Mouse (Mus musculus): ENCODE measurements around the gene Git2. TPM values are rescaled to one million over a fixed set of nuclear protein-coding genes. Genes with fewer than 3 reads are reported as not detected.

The Git2 gene
- polyA plus RNA-seq (2011; ENCODE audit: insufficient read depth, insufficient read length, low read depth, missing spikeins): 42.0 and 43.6 TPM in 2 replicates

DNA sequence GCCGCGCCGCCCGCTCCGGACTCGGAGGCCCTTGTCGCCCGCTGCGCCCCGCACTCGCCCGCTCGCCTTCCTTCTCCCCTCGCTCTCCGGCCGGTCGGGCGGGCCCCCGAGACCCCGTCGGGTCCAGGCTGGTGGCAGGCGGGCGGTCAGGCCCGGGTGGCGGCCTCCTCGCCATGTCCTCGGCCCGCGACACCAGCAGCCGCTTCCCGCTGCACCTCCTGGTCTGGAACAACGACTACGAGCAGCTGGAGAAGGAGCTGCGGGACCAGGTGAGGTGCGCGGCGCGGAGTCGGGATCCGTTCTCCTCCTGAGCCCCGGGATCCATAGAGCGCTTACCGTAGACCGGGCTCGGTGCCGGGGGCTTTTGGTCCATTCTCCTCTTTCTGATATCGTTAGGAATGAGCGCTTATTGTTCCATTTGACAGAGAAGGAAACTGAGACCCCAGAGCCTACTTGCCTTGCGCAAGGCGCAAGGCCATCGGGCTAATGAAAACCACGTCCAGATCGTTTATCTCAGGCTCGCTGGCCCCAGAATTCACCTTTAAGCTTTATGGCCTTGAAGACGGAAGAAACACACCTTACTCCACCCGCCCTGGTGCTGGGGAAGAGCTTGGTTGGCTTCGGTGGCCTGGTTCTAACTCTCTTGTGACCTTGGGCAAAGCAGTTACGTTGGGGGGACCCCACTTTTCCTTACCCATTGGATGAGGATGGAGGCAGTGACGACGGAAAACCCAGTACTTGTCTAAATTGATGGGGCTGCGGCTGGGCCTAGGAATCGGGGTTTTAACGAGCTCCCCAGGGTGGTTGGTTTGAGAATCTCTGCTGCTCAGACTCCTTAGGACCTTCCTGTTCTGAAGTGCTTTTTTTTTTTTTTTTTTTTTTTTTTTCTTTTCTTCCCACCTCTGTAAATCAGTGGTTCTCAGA, at the start of gene Git2:
Gene Git2 (minus strand): TSS at position 462 of the 924 bp plus-strand sequence.
- Histone ChIP-seq H3K4me3 (ENCODE audit: low read depth, low read length) (peak within 1 kb of the TSS; percentile 95), H3K9me3 (replicated peaks; ENCODE audit: control insufficient read depth, insufficient read depth, low read length, poor library complexity, severe bottlenecking) (no peaks in the 10 kb centered on the region), H3K27ac (ENCODE audit: insufficient read depth, low read length) (peak within 1 kb of the TSS; percentile 34; the same call in 1 of the 2 replicates), H3K4me1 (ENCODE audit: control insufficient read depth, insufficient read depth, low read length) (no peaks in the 10 kb centered on the region), H3K36me3 (ENCODE audit: control insufficient read depth, insufficient read depth, low read length, poor library complexity, severe bottlenecking) (no peaks in the 10 kb centered on the region), H3K9ac (ENCODE audit: low read depth, poor library complexity, severe bottlenecking) (peak within 1 kb of the TSS; percentile 89), H3K27me3 (ENCODE audit: control insufficient read depth, insufficient read depth, low read length, poor library complexity, severe bottlenecking) (no peaks in the 10 kb centered on the region)
- TF ChIP-seq CTCF (IDR thresholded peaks at IDR 0.05; ENCODE audit: low read depth, low read length) (no peak), EP300 (IDR thresholded peaks at IDR 0.05; ENCODE audit: insufficient read depth, low read depth, low read length) (no peak), POLR2A (IDR thresholded peaks at IDR 0.05; ENCODE audit: insufficient read depth, low read length) (no peak)

- H3K4me3 ChIP-seq (ENCODE audit: low read depth, low read length): peak overlapping the region; percentile 85
These were observed 48.9 kb upstream of the Git2 start for GRCm38 (mm10) chr5:114824197-114824596.

GRCm38 (mm10) chr5:114822796-114823688, 47.7 kb upstream of the Git2 start, which contains the start of gene 1500011B03Rik:
1500011B03Rik (minus strand) TSS chr5:114823468.
- Histone ChIP-seq H3K4me1 (ENCODE audit: control insufficient read depth, insufficient read depth, low read length) (peaks cover 4% of the 10 kb centered on the region), H3K27me3 (ENCODE audit: control insufficient read depth, insufficient read depth, low read length, poor library complexity, severe bottlenecking) (no peaks in the 10 kb centered on the region), H3K27ac (ENCODE audit: insufficient read depth, low read length) (no peak within 1 kb of the TSS), H3K9ac (ENCODE audit: low read depth, poor library complexity, severe bottlenecking) (peak within 1 kb of the TSS; percentile 66), H3K4me3 (ENCODE audit: low read depth, low read length) (peak within 1 kb of the TSS; percentile 92), H3K36me3 (ENCODE audit: control insufficient read depth, insufficient read depth, low read length, poor library complexity, severe bottlenecking) (peaks cover 2% of the 10 kb centered on the region; the same call in 1 of the 2 replicates), H3K9me3 (replicated peaks; ENCODE audit: control insufficient read depth, insufficient read depth, low read length, poor library complexity, severe bottlenecking) (peaks cover 14% of the 10 kb centered on the region)
- TF ChIP-seq EP300 (IDR thresholded peaks at IDR 0.05; ENCODE audit: insufficient read depth, low read depth, low read length) (no peak), POLR2A (IDR thresholded peaks at IDR 0.05; ENCODE audit: insufficient read depth, low read length) (peak; percentile 76)

More at GRCm38 (mm10) chr5:114824197-114824596, 48.9 kb upstream of the Git2 start:
- peak; percentile 57 for TF ChIP-seq CTCF (IDR thresholded peaks at IDR 0.05; ENCODE audit: low read depth, low read length)
- no peak for TF ChIP-seq POLR2A (IDR thresholded peaks at IDR 0.05; ENCODE audit: insufficient read depth, low read length)
- H3K36me3 ChIP-seq (ENCODE audit: control insufficient read depth, insufficient read depth, low read length, poor library complexity, severe bottlenecking): peaks cover 2% of the 10 kb centered on the region; the same call in 1 of the 2 replicates
- H3K27ac ChIP-seq (ENCODE audit: insufficient read depth, low read length): no peak overlapping the region
- peak overlapping the region; percentile 14; the same call in 1 of the 2 replicates for H3K9ac ChIP-seq (ENCODE audit: low read depth, poor library complexity, severe bottlenecking)
- no peaks in the 10 kb centered on the region for H3K27me3 ChIP-seq (ENCODE audit: control insufficient read depth, insufficient read depth, low read length, poor library complexity, severe bottlenecking)
- H3K4me1 ChIP-seq (ENCODE audit: control insufficient read depth, insufficient read depth, low read length): peaks cover 4% of the 10 kb centered on the region
- peaks cover 14% of the 10 kb centered on the region for H3K9me3 ChIP-seq (replicated peaks; ENCODE audit: control insufficient read depth, insufficient read depth, low read length, poor library complexity, severe bottlenecking)

- Histone ChIP-seq H3K4me3 (ENCODE audit: low read depth, low read length) (no peak overlapping the region; the same call in 1 of the 2 replicates), H3K9me3 (replicated peaks; ENCODE audit: control insufficient read depth, insufficient read depth, low read length, poor library complexity, severe bottlenecking) (peaks cover 17% of the 10 kb centered on the region), H3K36me3 (ENCODE audit: control insufficient read depth, insufficient read depth, low read length, poor library complexity, severe bottlenecking) (peaks cover 2% of the 10 kb centered on the region; the same call in 1 of the 2 replicates), H3K27ac (ENCODE audit: insufficient read depth, low read length) (peak overlapping the region; percentile 60), H3K27me3 (ENCODE audit: control insufficient read depth, insufficient read depth, low read length, poor library complexity, severe bottlenecking) (no peaks in the 10 kb centered on the region), H3K9ac (ENCODE audit: low read depth, poor library complexity, severe bottlenecking) (no peak overlapping the region), H3K4me1 (ENCODE audit: control insufficient read depth, insufficient read depth, low read length) (peaks cover 2% of the 10 kb centered on the region)
- TF ChIP-seq POLR2A (IDR thresholded peaks at IDR 0.05; ENCODE audit: insufficient read depth, low read length) (no peak), EP300 (IDR thresholded peaks at IDR 0.05; ENCODE audit: insufficient read depth, low read depth, low read length) (peak; percentile 51; the same call in 1 of the 2 replicates), CTCF (IDR thresholded peaks at IDR 0.05; ENCODE audit: low read depth, low read length) (no peak)
These were observed 42.8 kb upstream of the Git2 start for GRCm38 (mm10) chr5:114818124-114818523.

GRCm38 (mm10) chr5:114816599-114816998, 41.3 kb upstream of the Git2 start:
- no peaks in the 10 kb centered on the region for H3K36me3 ChIP-seq (ENCODE audit: control insufficient read depth, insufficient read depth, low read length, poor library complexity, severe bottlenecking)
- H3K9ac ChIP-seq (ENCODE audit: low read depth, poor library complexity, severe bottlenecking): no peak overlapping the region

More at GRCm38 (mm10) chr5:114816599-114816998, 41.3 kb upstream of the Git2 start:
- H3K27me3 ChIP-seq (ENCODE audit: control insufficient read depth, insufficient read depth, low read length, poor library complexity, severe bottlenecking): no peaks in the 10 kb centered on the region
- no peak overlapping the region for H3K4me3 ChIP-seq (ENCODE audit: low read depth, low read length)
- TF ChIP-seq EP300 (IDR thresholded peaks at IDR 0.05; ENCODE audit: insufficient read depth, low read depth, low read length) (no peak), CTCF (IDR thresholded peaks at IDR 0.05; ENCODE audit: low read depth, low read length) (no peak), POLR2A (IDR thresholded peaks at IDR 0.05; ENCODE audit: insufficient read depth, low read length) (no peak)
- peaks cover 2% of the 10 kb centered on the region for H3K4me1 ChIP-seq (ENCODE audit: control insufficient read depth, insufficient read depth, low read length)
- H3K27ac ChIP-seq (ENCODE audit: insufficient read depth, low read length): no peak overlapping the region
- H3K9me3 ChIP-seq (replicated peaks; ENCODE audit: control insufficient read depth, insufficient read depth, low read length, poor library complexity, severe bottlenecking): peaks cover 8% of the 10 kb centered on the region

Data from ES-Bruce4 (cell line).